Mouse (Mus musculus) layer of hippocampus, adult 9-10 months (tissue): ENCODE results near the gene Exosc10.

Experiments
- DNase-seq: peaks from one replicate; pipeline ENCODE4 v3.0.0; 2022; ENCODE audit warnings: low spot score

The Exosc10 gene

DNA sequence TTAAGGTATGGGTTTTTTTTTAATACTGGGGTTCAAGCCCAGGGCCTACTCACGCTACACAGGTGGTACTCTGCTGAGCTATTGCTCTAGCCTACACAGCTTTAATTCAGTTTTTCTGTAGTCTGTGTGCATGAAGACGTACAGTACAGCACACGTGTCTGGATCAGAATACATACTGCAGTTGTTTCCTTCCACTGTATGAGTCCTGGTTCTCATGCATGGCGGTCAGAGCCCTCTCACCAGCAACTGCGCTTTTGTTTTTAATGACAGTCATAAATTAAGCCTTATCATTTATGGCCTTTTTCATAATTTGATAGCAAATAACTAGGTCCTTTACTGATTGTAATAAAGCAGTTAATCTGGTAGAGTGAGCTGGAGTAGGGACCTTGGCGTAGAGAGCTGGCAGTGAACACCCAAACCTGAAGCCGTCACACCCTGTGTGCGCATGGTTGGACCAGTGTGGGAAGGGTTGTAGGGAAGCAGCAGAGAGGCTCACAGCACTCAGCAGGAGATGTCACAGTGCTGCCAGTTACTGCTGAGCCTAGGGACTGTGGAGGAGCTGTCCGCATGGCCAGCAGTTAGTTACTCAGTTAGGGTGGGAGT lies 12.6 kb downstream of the Exosc10 start:
- no peak for DNase-seq

- no peak for DNase-seq
Measured at GRCm38 (mm10) chr4:148573222-148573621, 15.0 kb downstream of the Exosc10 start.

DNA sequence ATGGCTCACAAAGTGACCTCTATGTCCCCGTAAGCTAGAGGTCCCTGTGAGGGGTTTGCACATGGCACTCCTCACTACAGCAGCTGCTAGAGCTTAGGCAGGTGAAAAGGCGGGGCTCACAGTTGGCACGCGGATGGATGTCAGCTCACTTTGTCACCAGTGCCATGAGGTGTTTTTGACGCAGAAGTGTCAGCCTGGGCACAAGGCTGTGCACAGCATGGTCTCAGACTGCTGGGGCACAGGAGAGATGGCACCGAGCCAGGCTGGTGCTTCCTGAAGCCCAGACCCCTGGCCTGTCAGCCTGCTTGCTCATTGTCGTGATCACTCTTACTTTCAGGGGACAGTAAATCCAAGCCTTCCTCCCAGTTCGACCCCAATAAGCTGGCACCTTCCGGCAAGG lies 22.5 kb downstream of the Exosc10 start:
- DNase-seq, result no peak

DNA sequence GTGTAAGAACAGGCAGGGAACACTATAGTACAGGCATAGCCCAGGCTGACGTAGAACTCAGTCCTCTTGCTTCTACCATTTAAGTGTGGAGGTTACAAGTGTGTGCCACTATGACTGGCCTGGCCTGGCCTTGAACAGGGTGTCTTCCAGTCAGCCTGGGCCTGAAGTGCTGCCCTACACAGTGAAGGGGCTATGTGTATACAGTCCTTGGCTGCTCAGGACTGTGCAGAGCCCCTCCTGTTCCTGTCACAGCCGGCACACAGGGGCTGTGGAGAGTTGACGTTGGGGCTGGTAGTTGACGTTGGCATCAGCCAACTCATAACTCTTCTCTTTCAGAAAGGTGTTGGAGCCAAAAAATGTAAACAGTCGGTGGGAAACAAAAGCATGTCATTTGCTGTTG lies 23.2 kb downstream of the Exosc10 start:
- DNase-seq, result no peak

- DNase-seq, result no peak
Measured at GRCm38 (mm10) chr4:148583257-148583656, 25.0 kb downstream of the Exosc10 start.

DNA sequence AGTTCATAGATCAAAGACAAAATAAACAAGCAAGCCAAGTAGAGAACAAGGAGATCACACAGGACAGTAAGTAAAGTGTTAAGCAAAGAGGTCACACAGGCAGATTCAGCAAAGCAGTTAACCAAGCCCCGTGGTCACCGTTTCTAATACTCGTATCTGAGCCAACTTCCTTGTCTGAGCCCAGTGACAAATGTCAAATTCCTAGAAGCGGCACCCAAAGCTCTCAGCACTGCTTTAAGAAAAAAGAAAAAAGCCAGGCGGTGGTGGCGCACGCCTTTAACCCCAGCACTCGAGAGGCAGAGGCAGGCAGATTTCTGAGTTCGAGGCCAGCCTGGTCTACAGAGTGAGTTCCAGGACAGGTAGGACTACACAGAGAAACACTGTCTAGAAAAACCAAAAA lies 28.4 kb downstream of the Exosc10 start:
- DNase-seq, result no peak

GRCm38 (mm10) chr4:148588793-148589192 lies 30.6 kb downstream of the Exosc10 start:
- no peak for DNase-seq

DNA sequence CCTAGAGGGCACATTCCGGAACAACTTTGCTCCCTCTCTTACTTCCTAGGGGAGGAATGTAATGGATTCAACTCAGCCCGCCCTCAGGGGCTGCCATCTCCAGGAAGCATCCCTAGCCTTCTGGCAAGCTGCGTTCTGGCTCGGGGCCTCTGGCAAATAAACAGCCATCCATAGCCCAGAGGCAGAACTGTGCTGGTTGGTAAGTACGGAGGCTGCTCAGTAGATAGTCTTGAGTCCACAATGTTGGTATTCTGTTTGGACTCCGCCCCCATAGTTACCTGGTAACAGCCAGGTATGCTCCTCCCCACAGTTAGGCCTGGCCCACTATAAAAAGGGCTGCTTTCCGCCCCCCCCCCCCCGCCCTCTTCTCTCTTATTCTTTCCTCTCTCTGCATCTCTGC lies 31.3 kb downstream of the Exosc10 start:
- DNase-seq, result no peak

- DNase-seq, result no peak
Measured at GRCm38 (mm10) chr4:148590421-148591170, 32.4 kb downstream of the Exosc10 start.

DNA sequence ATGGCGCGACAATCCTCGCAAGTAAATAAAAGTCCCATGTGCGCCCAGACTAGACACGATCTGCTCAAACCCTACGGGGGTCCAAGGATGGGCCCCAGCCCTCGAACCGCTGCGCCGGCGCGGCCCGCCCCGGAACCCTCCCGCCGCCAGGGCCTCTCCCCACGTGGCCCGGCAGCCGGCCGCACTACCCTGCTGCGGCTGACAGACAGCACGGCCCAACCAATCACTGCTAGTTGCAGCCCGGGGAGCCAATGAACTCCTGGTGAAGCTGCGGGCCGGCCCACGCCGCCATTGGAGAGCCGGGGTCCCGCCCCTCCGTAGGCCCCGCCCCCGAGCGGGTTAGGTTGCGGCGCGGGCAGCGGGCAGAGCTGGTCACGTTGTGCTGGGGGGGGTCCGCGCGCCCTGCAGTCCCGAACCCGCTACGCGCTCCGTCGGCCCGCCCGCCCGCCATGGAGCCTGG lies 33.0 kb downstream of the Exosc10 start, which contains the start of gene Srm:
TSS of gene Srm (plus strand) at position 333 of the 460 bp plus-strand sequence.
- peak; percentile 94 for DNase-seq

DNA sequence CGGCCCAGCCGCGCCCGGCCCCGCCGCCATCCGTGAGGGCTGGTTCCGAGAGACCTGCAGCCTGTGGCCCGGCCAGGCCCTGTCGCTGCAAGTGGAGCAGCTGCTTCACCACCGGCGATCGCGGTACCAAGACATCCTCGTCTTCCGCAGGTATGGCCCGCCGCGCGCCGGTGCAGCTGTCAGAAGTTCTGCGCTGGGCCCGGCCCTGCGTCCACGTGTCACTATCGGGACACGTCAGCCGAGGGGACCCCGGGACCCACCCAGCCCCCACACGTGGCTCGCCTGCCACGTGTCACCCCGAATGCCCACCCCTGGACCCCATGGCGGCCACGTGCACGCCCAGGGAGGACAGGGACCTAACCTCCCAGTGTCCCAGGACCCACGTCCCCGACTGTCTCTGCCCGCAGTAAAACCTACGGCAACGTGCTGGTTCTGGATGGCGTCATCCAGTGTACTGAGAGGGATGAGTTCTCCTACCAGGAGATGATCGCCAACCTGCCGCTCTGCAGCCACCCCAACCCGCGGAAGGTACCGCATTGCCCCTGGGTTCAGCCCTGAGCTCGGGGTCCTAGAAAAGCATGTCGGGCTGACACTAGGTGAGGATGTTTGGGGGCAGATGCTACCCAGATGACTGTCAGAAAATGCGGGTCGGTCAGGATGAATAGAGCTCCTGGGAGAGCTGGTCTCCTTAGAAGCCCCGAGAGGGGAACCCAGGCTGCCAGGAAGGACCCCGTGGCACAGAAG lies 33.6 kb downstream of the Exosc10 start:
- no peak for DNase-seq

DNA sequence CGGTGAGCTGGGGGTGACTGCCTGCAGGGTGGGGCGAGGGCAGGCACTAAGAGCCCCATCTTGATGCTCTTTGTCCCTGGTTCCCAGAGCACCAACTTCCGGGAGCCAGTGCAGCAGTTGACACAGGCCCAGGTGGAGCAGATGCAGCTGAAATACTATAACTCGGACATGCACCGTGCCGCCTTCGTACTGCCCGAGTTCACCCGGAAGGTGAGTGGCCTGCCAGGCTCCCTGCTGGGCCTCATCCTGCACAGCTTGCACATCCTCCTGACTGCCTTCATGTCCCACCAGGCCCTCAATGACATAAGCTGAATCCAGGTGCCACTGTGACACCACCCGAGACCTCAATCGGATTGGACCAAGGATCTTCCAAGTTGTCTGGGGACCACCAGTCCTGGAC lies 35.8 kb downstream of the Exosc10 start:
- DNase-seq, result no peak

- no peak for DNase-seq
Measured at GRCm38 (mm10) chr4:148595916-148596315, 37.7 kb downstream of the Exosc10 start.

- no peak for DNase-seq
Measured at GRCm38 (mm10) chr4:148596731-148597130, 38.5 kb downstream of the Exosc10 start.

GRCm38 (mm10) chr4:148598826-148599225 lies 40.6 kb downstream of the Exosc10 start:
- DNase-seq, result no peak

DNA sequence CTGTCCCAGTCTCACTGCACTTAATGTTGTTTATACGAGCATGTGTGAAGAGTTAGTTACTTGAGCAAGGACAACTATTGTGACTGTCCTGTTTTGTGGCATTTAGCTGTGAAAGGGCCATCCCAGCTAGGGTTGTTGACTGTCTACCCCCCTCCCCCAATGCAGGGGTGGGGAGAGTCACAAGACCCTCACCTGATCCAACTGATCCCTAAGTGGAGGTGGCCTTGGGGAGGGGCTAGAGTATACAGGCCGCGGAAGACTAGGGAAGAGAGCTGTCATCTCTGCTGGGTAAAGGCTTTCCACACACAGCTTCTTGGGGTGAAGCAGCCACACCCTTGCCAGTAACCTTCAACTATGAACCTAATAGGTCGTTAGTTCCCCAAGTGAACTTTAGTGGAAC lies 42.1 kb downstream of the Exosc10 start:
- no peak for DNase-seq

GRCm38 (mm10) chr4:148601871-148602270 lies 43.6 kb downstream of the Exosc10 start:
- DNase-seq, result no peak

- no peak for DNase-seq
Measured at GRCm38 (mm10) chr4:148602357-148603120, 44.3 kb downstream of the Exosc10 start, which contains the start of gene Masp2. Gene Masp2, plus strand, starts transcription at chr4:148602554.

GRCm38 (mm10) chr4:148603376-148604139 lies 45.3 kb downstream of the Exosc10 start:
- DNase-seq, result no peak

- no peak for DNase-seq
Measured at GRCm38 (mm10) chr4:148604141-148604540, 45.9 kb downstream of the Exosc10 start.

GRCm38 (mm10) chr4:148604541-148605165 lies 46.4 kb downstream of the Exosc10 start:
- DNase-seq, result no peak
